Mouse (Mus musculus) thymus, adult 18-20 months (tissue): ENCODE data around the gene Il6.
"Not testable (repeated sequence)": the region's sequence is repeated elsewhere in the genome, so short reads cannot be mapped to it uniquely, and the experiment has no call there.

Source experiments
- DNase-seq, 2 experiments: peaks; one replicate each; pipeline ENCODE4 v3.0.0; 2022; ENCODE audit warnings: mixed read lengths in 2 of 2

Gene Il6

DNA sequence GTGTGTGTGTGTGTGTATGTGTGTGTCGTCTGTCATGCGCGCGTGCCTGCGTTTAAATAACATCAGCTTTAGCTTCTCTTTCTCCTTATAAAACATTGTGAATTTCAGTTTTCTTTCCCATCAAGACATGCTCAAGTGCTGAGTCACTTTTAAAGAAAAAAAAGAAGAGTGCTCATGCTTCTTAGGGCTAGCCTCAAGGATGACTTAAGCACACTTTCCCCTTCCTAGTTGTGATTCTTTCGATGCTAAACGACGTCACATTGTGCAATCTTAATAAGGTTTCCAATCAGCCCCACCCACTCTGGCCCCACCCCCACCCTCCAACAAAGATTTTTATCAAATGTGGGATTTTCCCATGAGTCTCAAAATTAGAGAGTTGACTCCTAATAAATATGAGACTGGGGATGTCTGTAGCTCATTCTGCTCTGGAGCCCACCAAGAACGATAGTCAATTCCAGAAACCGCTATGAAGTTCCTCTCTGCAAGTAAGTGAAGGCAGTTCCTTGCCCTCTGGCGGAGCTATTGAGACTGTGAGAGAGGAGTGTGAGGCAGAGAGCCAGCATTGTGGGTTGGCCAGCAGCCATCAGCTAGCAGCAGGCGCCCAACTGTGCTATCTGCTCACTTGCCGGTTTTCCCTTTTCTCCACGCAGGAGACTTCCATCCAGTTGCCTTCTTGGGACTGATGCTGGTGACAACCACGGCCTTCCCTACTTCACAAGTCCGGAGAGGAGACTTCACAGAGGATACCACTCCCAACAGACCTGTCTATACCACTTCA, at the start of gene Il6:
Il6 (plus strand) TSS at position 389 of the 778 bp plus-strand sequence.
- DNase-seq = peak; percentile 3 to 17

- DNase-seq = no peak
These were observed 49.4 kb upstream of the Il6 start for GRCm38 (mm10) chr5:29963488-29963887.

- no peak for DNase-seq
These were observed 42.7 kb upstream of the Il6 start for GRCm38 (mm10) chr5:29970212-29970611.

- DNase-seq = no peak
These were observed 40.1 kb upstream of the Il6 start for GRCm38 (mm10) chr5:29972796-29973195.

DNA sequence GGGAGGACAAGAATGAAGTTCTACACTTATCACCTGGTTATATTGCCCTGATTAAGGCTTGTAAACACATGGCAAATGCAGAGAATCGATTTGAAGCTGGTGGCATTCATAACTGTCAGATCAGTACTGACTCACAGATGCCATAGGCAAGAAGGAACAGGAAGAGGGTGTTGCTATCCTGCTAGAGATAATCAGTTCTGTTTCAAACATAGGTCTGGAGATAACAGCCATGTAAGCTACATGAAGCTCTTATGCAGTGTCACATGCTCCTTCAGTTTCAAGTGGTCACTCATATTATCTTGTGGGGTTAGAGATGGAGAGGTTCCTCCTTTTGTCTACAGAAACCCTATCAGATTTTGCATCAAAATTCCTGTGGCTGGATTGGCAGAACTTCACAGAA, 39.4 kb upstream of the Il6 start:
- DNase-seq = no peak

DNA sequence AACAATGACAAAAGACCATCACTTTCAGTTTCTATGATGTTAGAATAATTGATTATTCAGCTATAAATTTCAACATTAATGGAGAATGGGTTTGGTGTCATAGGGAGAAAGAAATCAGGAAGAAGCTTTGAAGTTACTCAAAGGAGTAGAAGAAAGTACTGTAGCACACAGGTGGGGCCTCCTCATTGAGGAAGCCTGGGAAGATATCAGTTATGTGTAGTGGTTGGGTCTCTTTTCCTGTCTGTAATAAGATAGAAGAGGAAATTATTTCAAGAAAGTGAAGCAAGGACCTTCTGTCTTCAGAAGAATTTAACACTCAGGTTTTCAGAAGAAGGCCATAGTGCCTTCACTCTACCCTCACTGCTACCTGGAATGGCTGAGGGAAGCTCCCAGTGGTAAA, 38.8 kb upstream of the Il6 start:
- DNase-seq = no peak

DNA sequence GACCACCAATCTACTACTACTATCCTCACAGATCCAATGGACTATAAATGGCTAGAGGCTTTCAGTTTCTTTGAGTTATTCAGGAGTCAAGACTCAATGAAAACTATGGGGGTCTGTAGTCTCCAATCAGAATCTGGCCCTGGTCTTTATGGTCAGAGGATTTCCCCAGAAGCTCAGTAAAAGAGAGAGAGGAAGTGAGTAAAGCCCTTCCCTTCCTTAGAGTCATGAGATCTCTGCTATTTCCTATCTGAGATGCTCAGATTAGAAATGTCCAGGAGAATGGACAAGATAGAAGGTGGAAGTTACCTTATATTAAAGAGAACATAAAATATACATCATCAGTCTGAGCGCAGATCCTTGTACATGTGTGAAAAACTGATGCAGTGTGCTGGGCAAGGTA, 19.3 kb upstream of the Il6 start:
- no peak for DNase-seq

- no peak for DNase-seq
These were observed 18.6 kb upstream of the Il6 start for GRCm38 (mm10) chr5:29994344-29994743.

DNA sequence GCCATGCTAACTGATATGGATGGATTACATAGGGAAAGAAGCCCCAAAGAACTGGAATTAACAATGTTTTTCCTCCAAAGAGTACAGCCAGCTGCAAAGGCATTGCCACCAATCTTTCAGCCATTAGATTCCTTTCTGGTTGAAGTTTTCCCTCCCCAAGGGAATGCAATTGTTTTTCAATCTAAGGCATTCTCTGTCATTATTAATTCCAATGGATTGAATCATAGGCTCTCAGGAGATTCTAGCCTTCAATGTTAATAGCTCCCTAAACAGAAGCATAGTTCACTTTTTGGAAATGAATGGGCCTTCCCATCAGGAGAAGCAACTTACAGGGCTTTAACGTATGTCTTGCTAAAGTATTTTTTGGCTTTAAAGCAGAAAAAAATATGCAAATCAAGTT, 15.6 kb upstream of the Il6 start:
- DNase-seq = no peak

- DNase-seq = no peak
These were observed 12.0 kb upstream of the Il6 start for GRCm38 (mm10) chr5:30000921-30001320.

DNA sequence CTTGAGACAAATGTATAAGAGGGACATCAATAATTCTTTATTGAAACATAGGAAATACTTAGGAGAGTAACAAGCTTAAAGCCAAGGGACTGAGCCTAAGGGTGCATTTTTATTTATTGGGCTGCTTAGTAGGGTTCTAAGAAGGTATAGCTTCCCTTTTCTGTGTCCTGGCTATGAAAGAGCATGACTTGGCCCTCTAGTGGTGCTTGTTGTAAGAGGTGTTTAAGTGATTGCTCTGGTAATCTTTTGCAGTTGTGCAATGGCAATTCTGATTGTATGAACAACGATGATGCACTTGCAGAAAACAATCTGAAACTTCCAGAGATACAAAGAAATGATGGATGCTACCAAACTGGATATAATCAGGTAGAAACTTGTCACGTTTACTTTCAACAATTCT, 1.7 kb downstream of the Il6 start:
- DNase-seq = no peak

GRCm38 (mm10) chr5:30035862-30036261, 22.9 kb downstream of the Il6 start:
- DNase-seq = not testable (repeated sequence)

DNA sequence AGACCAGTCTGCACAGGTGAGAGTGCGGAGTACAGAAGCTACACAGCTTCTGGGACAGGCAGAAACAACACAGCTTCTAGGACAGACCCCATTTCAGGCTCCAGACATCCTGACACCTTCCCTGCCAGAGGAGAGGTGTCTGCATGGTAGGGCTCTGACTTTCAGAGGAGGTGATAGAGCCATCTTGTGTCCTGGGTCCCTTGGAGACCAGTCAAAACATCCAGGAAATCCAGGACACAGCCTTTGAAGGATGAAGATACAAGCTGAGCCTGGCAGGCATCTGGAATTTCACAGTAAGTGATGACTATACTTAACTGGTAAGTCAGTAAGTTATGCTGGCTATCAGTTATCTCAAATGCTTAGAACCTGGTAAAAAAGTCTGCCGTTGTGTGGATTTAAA, 24.2 kb downstream of the Il6 start:
- DNase-seq = not testable (repeated sequence)

DNA sequence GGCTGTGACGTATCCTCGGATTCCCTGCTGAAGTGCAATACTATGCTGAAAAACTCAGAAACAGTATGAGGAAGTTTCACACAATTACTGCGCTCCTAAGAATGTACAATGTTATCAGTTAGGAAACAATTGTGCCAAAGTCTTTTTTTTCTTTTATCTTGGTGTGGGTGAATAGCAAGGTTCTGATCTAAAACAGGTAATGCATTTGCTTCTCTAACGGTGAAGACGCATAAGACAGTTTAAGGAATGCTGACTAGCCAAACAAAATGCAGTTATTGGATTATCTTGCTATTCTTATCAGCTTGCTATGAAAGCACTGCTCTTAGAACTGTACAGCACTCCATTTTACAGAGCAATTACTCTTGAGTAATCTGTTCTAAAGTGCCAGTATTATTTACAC, 26.4 kb downstream of the Il6 start:
- DNase-seq = not testable (repeated sequence)

DNA sequence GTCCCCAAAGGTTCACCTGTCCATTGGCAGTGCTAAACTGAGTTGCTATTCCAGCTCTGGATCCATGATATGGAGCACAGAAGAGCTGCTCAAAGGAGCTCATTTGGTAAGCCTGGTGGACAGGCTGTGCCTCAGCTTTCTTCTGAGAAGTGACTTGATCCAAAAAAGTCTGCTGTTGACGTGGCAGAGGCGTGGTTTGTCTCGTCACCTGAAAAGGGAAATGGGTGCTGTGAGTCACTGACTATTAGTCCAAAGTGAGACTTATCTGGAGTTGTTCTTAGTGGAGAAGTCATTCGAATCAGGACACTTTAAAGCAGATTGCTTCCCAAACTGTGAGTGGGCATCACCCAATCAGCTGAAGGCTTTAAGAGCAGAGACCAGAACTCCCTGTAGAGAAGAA, 26.9 kb downstream of the Il6 start:
- not testable (repeated sequence) for DNase-seq

GRCm38 (mm10) chr5:30058216-30058731, 45.4 kb downstream of the Il6 start:
- no peak for DNase-seq

DNA sequence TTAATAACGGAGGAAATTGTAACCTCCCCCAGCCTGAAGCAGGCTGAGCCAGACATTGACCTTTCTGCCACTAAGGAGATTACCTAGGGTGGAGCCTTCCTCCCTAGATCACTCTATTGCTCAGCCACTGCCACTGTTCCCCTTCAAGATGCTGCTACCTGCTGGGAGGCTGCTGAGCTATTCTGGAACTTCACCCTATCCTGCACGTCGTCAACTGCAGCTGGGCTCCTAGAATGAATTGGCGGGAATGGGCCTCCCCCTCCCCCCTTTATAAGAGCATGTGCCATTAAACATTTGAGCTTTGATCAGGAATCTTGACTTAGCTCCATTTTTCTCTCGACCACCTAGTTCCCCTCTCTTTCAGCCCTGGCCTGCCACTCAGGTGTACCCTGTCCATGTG, 46.7 kb downstream of the Il6 start:
- DNase-seq = not testable (repeated sequence)

- DNase-seq = no peak
These were observed 54.8 kb downstream of the Il6 start for GRCm38 (mm10) chr5:30067726-30068125.
